Comparison of ENCODE assay signal across 8 mouse cellular contexts in the genomic region with DNA sequence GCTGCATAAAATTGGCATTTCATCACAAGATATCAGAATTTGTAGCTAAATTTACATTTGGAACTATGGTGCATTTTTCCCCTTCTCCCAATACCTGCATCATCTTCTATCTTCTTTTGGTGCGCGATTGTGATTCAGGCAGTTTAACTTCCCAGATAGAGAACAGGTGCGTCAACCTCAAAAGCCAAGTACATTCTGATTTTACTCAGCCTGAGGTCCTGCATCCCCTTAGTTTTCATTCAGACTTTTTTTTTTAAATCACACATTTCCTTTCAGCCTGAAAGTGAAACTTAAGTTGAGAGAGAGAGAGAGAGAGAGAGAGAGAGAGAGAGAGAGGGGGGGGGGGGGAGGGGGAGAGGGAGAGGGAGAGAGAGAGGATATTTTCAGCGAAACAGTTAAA. TPM values are rescaled to one million over a fixed set of nuclear protein-coding genes. Genes with fewer than 3 reads are reported as not detected.
DNase-seq lines count a peak whose midpoint lies in the region; ATAC-seq and TF ChIP-seq lines count a peak whose summit lies in the region.

No protein-coding gene starts in this region.

- 0 out of 2 replicates have a peak, but pooled peaks cover 5% of the 10 kb centered on the region for H3K4me1 ChIP-seq in kidney, postnatal 0 days (replicated peaks; ENCODE audit: insufficient read depth, low read length)
- H3K4me1 ChIP-seq in embryonic facial prominence, embryonic 13.5 days, result no peaks in the 10 kb centered on the region

- H3K79me2 ChIP-seq in myocyte (ENCODE audit: control insufficient read depth, insufficient read depth), result no peaks in the 10 kb centered on the region

- peak overlapping the region; percentile 69 for H3K9ac ChIP-seq in kidney, postnatal 0 days (ENCODE audit: low read depth, low read length)
- H3K9ac ChIP-seq in embryonic facial prominence, embryonic 13.5 days, result peak overlapping the region; percentile 66; the same call in 1 of the 2 replicates

- DNase-seq in kidney, postnatal 0 days (ENCODE audit: low spot score), result no peak
- no peak for DNase-seq in kidney, postnatal 4 days
- DNase-seq in layer of hippocampus, postnatal 25 days (ENCODE audit: extremely low spot score in 1 of 2, low spot score in 1 of 2), result no peak
- no peak for DNase-seq in cerebellum, adult 11 months

- TF ChIP-seq POLR2A in myocyte (IDR thresholded peaks at IDR 0.05; ENCODE audit: insufficient read length, low read depth), result no peak

- H3K9me3 ChIP-seq in kidney, postnatal 0 days (replicated peaks; ENCODE audit: low read length), result no peaks in the 10 kb centered on the region
- H3K9me3 ChIP-seq in embryonic facial prominence, embryonic 13.5 days, result no peaks in the 10 kb centered on the region

- WGBS in kidney, postnatal 0 days, result 51% methylated on average over 4 of the region's 4 CpGs
- 36% methylated on average over 4 of the region's 4 CpGs for WGBS in embryonic facial prominence, embryonic 13.5 days

- peak overlapping the region; percentile 87 for H3K27ac ChIP-seq in kidney, postnatal 0 days
- no peak overlapping the region for H3K27ac ChIP-seq in embryonic facial prominence, embryonic 13.5 days

- H3K27me3 ChIP-seq in kidney, postnatal 0 days (ENCODE audit: insufficient read depth, low read length), result no peaks in the 10 kb centered on the region
- no peaks in the 10 kb centered on the region for H3K27me3 ChIP-seq in embryonic facial prominence, embryonic 13.5 days
- H3K27me3 ChIP-seq in myocyte (ENCODE audit: control insufficient read depth, insufficient read depth, insufficient read length), result peaks cover 4% of the 10 kb centered on the region

- ATAC-seq in kidney, postnatal 0 days (replicated peaks; ENCODE audit: low FRiP score, low read depth), result no peak
- ATAC-seq in embryonic facial prominence, embryonic 13.5 days (ENCODE audit: insufficient number of reproducible peaks, insufficient read depth, low FRiP score, low TSS enrichment, low read depth), result no peak
- peak; percentile 51 for ATAC-seq in inflammation-experienced regulatory T-cells, adult 6 months
- no peak for ATAC-seq in megakaryocyte-erythroid progenitor cell, adult 5-6 weeks (replicated peaks; ENCODE audit: low FRiP score, low TSS enrichment, poor library complexity, severe bottlenecking)

- H3K4me2 ChIP-seq in kidney, postnatal 0 days (ENCODE audit: low read length), result peak overlapping the region; percentile 63
- peak overlapping the region; percentile 67 for H3K4me2 ChIP-seq in embryonic facial prominence, embryonic 13.5 days
- peak overlapping the region; percentile 88 for H3K4me2 ChIP-seq in myocyte (ENCODE audit: low read depth)

- H3ac ChIP-seq in myocyte (ENCODE audit: control insufficient read depth, insufficient read length), result no peak overlapping the region

- no peaks in the 10 kb centered on the region for H3K36me3 ChIP-seq in kidney, postnatal 0 days (ENCODE audit: insufficient read depth, low read length)
- no peaks in the 10 kb centered on the region for H3K36me3 ChIP-seq in embryonic facial prominence, embryonic 13.5 days
- H3K36me3 ChIP-seq in myocyte (ENCODE audit: control insufficient read depth, insufficient read depth), result no peaks in the 10 kb centered on the region

- no peak for TF ChIP-seq CTCF in kidney, postnatal 0 days (IDR thresholded peaks at IDR 0.05; ENCODE audit: low read depth)

- peak overlapping the region; percentile 46 for H3K4me3 ChIP-seq in kidney, postnatal 0 days (replicated peaks; ENCODE audit: low read depth, low read length)
- H3K4me3 ChIP-seq in embryonic facial prominence, embryonic 13.5 days, result peak overlapping the region; percentile 48
- H3K4me3 ChIP-seq in myocyte, result peak overlapping the region; percentile 29

TF ChIP-seq in myocyte, 11 proteins besides CTCF, POLR2A, EP300 and RAD21:
- TF ChIP-seq TCF3 (IDR thresholded peaks at IDR 0.05; ENCODE audit: insufficient read length, low read depth) (no peak), POLR2AphosphoS2 (IDR thresholded peaks at IDR 0.05; ENCODE audit: insufficient read length, low read depth) (no peak), MAX (IDR thresholded peaks at IDR 0.05; ENCODE audit: low read depth) (no peak), TCF12 (IDR thresholded peaks at IDR 0.05; ENCODE audit: insufficient read depth, poor library complexity, severe bottlenecking) (no peak), CEBPB (IDR thresholded peaks at IDR 0.05; ENCODE audit: insufficient read depth, poor library complexity, severe bottlenecking) (no peak), USF1 (IDR thresholded peaks at IDR 0.05; ENCODE audit: low read depth) (no peak), REST (IDR thresholded peaks at IDR 0.05; ENCODE audit: insufficient read depth, insufficient read length) (no peak), SRF (IDR thresholded peaks at IDR 0.05; ENCODE audit: control insufficient read depth, insufficient read length, low read depth) (no peak), MYOG (IDR thresholded peaks at IDR 0.05; ENCODE audit: control insufficient read depth in 1 of 3, insufficient read depth in 1 of 3, insufficient read length in 2 of 3, low read depth in 2 of 3) (no peak), MYOD1 (IDR thresholded peaks at IDR 0.05; ENCODE audit: control insufficient read depth in 1 of 3, insufficient read length in 2 of 3, low read depth in 2 of 3) (no peak), E2F4 (IDR thresholded peaks at IDR 0.05; ENCODE audit: insufficient read depth) (no peak)

RNA-seq across cellular contexts. Expression of a gene that starts 1.2 kb away (rescaled TPM):
- polyA plus RNA-seq in kidney, postnatal 0 days (2015; fragmentation: Nextera tagmentation; extraction: Ambion mirVana), result 4.6 and 4.7 TPM in 2 replicates
- polyA plus RNA-seq in embryonic facial prominence, embryonic 13.5 days (2015; fragmentation: Nextera tagmentation; extraction: Ambion mirVana), result 1.4 and 1.6 TPM in 2 replicates
- polyA plus RNA-seq in inflammation-experienced regulatory T-cells, adult 6 months (2017; shearing (Covaris generic)), result 1 to 10 TPM in 1 of 3 experiments, under 1 TPM in 2; 0.17 to 1.1 (median 0.39) TPM
- polyA plus RNA-seq in myocyte (2012; fragmentation: generic; extraction: Trizol), result 0.06 TPM
- total RNA-seq in layer of hippocampus, postnatal 25 days (2021), result 10 to 100 TPM in 1 of 2 experiments, 1 to 10 TPM in 1; 9.8 to 12.5 TPM
- total RNA-seq in megakaryocyte-erythroid progenitor cell, adult 5-6 weeks (2014; fragmentation: Nextera tagmentation), result not detected in 2 replicates
- 0.91 and 3.7 TPM in 2 replicates for total RNA-seq in megakaryocyte-erythroid progenitor cell, adult 5-6 weeks (2017)

RNA-seq across cellular contexts. Expression of a gene that starts 27.6 kb away (rescaled TPM):
- polyA plus RNA-seq in kidney, postnatal 0 days (2015; fragmentation: Nextera tagmentation; extraction: Ambion mirVana), result 52.3 and 57.8 TPM in 2 replicates
- polyA plus RNA-seq in embryonic facial prominence, embryonic 13.5 days (2015; fragmentation: Nextera tagmentation; extraction: Ambion mirVana), result 7.5 and 8.3 TPM in 2 replicates
- polyA plus RNA-seq in inflammation-experienced regulatory T-cells, adult 6 months (2017; shearing (Covaris generic)), result not detected
- 0.59 TPM for polyA plus RNA-seq in myocyte (2012; fragmentation: generic; extraction: Trizol)
- total RNA-seq in layer of hippocampus, postnatal 25 days (2021), result 10 to 100 TPM; 12.8 to 13.6 TPM
- total RNA-seq in megakaryocyte-erythroid progenitor cell, adult 5-6 weeks (2014; fragmentation: Nextera tagmentation), result not detected in 2 replicates
- not detected in 2 replicates for total RNA-seq in megakaryocyte-erythroid progenitor cell, adult 5-6 weeks (2017)
